Mouse (Mus musculus): ENCODE measurements around the gene Kera.

DNA sequence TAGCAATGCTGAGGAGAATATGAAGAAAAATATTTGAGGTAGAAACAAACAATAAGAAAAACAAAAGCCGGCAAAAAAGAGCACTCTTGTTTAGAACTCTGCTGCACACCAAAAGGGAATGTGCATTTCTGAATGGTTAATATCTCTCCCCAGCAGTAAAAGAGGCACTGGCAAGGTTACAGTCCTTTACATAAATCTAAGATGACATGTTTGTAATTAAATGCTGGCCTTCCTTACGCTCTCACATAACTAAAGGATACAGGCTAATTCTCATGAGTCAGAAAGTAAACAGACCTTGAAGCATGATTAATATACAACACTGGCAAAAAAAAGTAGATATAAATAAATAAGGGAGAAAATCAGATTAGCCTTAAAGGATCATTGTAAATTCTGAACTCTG, 43.7 kb downstream of the Kera start:
- TF ChIP-seq CTCF (IDR thresholded peaks at IDR 0.05; ENCODE audit: low read depth, low read length) (no peak), GATA1 (IDR thresholded peaks at IDR 0.05; ENCODE audit: borderline replicate concordance, low read length) (no peak), GATA2 (IDR thresholded peaks at IDR 0.05; ENCODE audit: borderline replicate concordance, low read depth, low read length) (no peak)
